ENCODE assay signal across 8 mouse cellular contexts in the genomic region with DNA sequence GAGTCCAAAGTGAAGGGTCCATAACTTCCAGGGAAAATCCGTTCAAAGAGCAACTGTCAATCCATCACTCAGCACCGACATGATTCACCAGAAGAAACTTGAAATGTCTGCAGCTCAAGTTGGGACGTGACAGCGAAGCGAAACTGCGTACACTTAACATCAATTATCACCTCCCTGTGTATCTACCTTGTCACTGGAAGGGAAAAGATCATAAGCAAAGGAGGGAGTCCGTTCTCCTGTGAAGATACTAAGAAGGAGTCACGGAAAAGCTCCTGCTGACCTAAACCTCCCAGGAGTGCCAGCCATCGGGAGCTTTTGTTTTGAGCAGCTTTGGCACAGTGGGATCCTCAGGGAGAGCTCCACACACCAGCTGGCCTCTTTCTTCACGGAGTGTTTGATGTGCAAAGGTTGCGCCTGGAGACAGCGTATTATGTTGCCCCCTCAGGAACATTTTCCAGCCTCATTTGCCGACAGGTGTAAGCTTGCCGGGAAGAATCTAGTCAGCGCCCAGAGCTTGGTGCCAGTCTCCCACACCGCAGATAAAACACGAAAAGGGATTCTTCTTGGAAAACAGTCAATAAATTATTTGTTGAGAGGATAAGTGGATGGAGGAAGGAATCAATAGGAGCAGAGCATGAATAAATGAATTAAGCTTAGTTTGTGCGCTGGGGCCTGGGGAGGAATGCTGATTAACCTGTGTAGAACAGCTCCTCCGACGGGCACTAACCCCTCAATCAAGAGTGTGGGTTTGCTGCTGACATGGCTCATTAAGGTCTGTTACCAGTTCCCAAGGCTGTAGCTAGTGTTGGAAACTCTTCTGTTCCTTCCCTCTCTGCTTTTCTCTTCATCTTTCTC.
DNase-seq lines count a peak whose midpoint lies in the region; ATAC-seq and TF ChIP-seq lines count a peak whose summit lies in the region.

No protein-coding gene starts in this region.

- peaks cover 11% of the 10 kb centered on the region for H3K4me1 ChIP-seq in forebrain, embryonic 15.5 days
- H3K4me1 ChIP-seq in liver, postnatal 0 days (ENCODE audit: insufficient read depth): no peaks in the 10 kb centered on the region

- H3K4me2 ChIP-seq in forebrain, embryonic 15.5 days (replicated peaks): peak overlapping the region; percentile 43
- H3K4me2 ChIP-seq in liver, postnatal 0 days (ENCODE audit: low read depth, low read length): peak overlapping the region; percentile 61

- H3K36me3 ChIP-seq in forebrain, embryonic 15.5 days: no peaks in the 10 kb centered on the region
- no peaks in the 10 kb centered on the region for H3K36me3 ChIP-seq in liver, postnatal 0 days (replicated peaks; ENCODE audit: insufficient read depth, low read length)

- no peaks in the 10 kb centered on the region for H3K27me3 ChIP-seq in forebrain, embryonic 15.5 days
- no peaks in the 10 kb centered on the region for H3K27me3 ChIP-seq in liver, postnatal 0 days (ENCODE audit: insufficient read depth, low read length)

- no peaks in the 10 kb centered on the region for H3K9me3 ChIP-seq in forebrain, embryonic 15.5 days
- no peaks in the 10 kb centered on the region for H3K9me3 ChIP-seq in liver, postnatal 0 days (ENCODE audit: low read length)

- DNase-seq in gastrocnemius, adult 2 months: no peak
- no peak for DNase-seq in gastrocnemius, postnatal 14 days
- peak; percentile 13 for DNase-seq in cerebellum, adult 11-12 months
- no peak for DNase-seq in liver, postnatal 0 days
- no peak for DNase-seq in urinary bladder, postnatal 25 days (ENCODE audit: low spot score)
- no peak for DNase-seq in Muller cell, postnatal 12 days (ENCODE audit: inconsistent ontology term)

- H3K4me3 ChIP-seq in gastrocnemius, adult 2 months: peak overlapping the region; percentile 54
- peak overlapping the region; percentile 24 for H3K4me3 ChIP-seq in forebrain, embryonic 15.5 days
- H3K4me3 ChIP-seq in liver, postnatal 0 days (ENCODE audit: low read depth, low read length): peak overlapping the region; percentile 21

- TF ChIP-seq CTCF in gastrocnemius, adult 2 months (IDR thresholded peaks at IDR 0.05): no peak
- TF ChIP-seq CTCF in liver, postnatal 0 days (IDR thresholded peaks at IDR 0.05; ENCODE audit: low read depth): no peak

- no peak overlapping the region for H3K27ac ChIP-seq in gastrocnemius, adult 2 months
- no peak overlapping the region for H3K27ac ChIP-seq in forebrain, embryonic 15.5 days (replicated peaks)
- H3K27ac ChIP-seq in liver, postnatal 0 days (ENCODE audit: low read depth): no peak overlapping the region

- 3% methylated on average over 20 of the region's 20 CpGs for WGBS in forebrain, embryonic 15.5 days
- WGBS in liver, postnatal 0 days (ENCODE audit: insufficient replicate concordance): 18% methylated on average over 20 of the region's 20 CpGs

- intact Hi-C loops in gastrocnemius, adult 2 months (cut with DNase I): no loop called here
- intact Hi-C loops in gastrocnemius, postnatal 14 days (cut with DNase I; ENCODE audit: low total_unique reads): no loop called here

- ATAC-seq in forebrain, embryonic 15.5 days (replicated peaks): 0 out of 2 replicates have a peak, but pooled peaks have one; percentile 46
- ATAC-seq in liver, postnatal 0 days: no peak
- ATAC-seq in activated CD4-positive, CD25-positive, alpha-beta regulatory T cell, adult 4 months: no peak

- H3K9ac ChIP-seq in forebrain, embryonic 15.5 days (replicated peaks): peak overlapping the region; percentile 19; the same call in 1 of the 2 replicates
- H3K9ac ChIP-seq in liver, postnatal 0 days (replicated peaks): no peak overlapping the region

- TF ChIP-seq EP300 in liver, postnatal 0 days (IDR thresholded peaks at IDR 0.05; ENCODE audit: low read depth): no peak
